Mouse (Mus musculus): Measurements from ENCODE around the gene Abcb4. TPM values are rescaled to one million over a fixed set of nuclear protein-coding genes. Genes with fewer than 3 reads are reported as not detected.
A peak's percentile ranks its signal among the peaks of the same experiment; 100 is the strongest.
"Not testable (repeated sequence)": the region's sequence is repeated elsewhere in the genome, so short reads cannot be mapped to it uniquely, and the experiment has no call there.

The Abcb4 gene
- polyA plus RNA-seq (2015; fragmentation: Nextera tagmentation; extraction: Ambion mirVana): 0.61 and 0.81 TPM in 2 replicates

- H3K27ac ChIP-seq (replicated peaks): no peak within 1 kb of the TSS
- H3K36me3 ChIP-seq: no peaks in the 10 kb centered on the region
- peak within 1 kb of the TSS; percentile 54 for H3K9ac ChIP-seq
- peak within 1 kb of the TSS; percentile 98 for H3K4me2 ChIP-seq
- no peaks in the 10 kb centered on the region for H3K27me3 ChIP-seq
- ATAC-seq (ENCODE audit: low FRiP score, low read depth): peak; percentile 90
- H3K4me1 ChIP-seq (replicated peaks): peaks cover 12% of the 10 kb centered on the region
- WGBS: under 1% methylated on average over 64 of the region's 65 CpGs
- no peaks in the 10 kb centered on the region for H3K9me3 ChIP-seq
- peak within 1 kb of the TSS; percentile 71 for H3K4me3 ChIP-seq
These were observed at the start of gene Abcb4 for GRCm38 (mm10) chr5:8893300-8894103. Gene Abcb4 (plus strand): TSS chr5:8893717.

GRCm38 (mm10) chr5:8848607-8849575, 44.6 kb upstream of the Abcb4 start:
- H3K4me2 ChIP-seq; H3K27me3 ChIP-seq; H3K27ac ChIP-seq (replicated peaks); H3K4me1 ChIP-seq (replicated peaks); ATAC-seq (ENCODE audit: low FRiP score, low read depth); H3K9me3 ChIP-seq; H3K4me3 ChIP-seq; H3K36me3 ChIP-seq; H3K9ac ChIP-seq: not testable (repeated sequence)
- WGBS: 43% methylated on average over 7 of the region's 9 CpGs

- 74% methylated on average over 4 of the region's 4 CpGs for WGBS
- no peaks in the 10 kb centered on the region for H3K27me3 ChIP-seq
- no peaks in the 10 kb centered on the region for H3K9me3 ChIP-seq
- H3K36me3 ChIP-seq: no peaks in the 10 kb centered on the region
- no peak overlapping the region for H3K9ac ChIP-seq
- H3K27ac ChIP-seq (replicated peaks): no peak overlapping the region
- no peak overlapping the region for H3K4me3 ChIP-seq
- no peak for ATAC-seq (ENCODE audit: low FRiP score, low read depth)
- H3K4me1 ChIP-seq (replicated peaks): no peaks in the 10 kb centered on the region
- H3K4me2 ChIP-seq: no peak overlapping the region
These were observed 42.7 kb upstream of the Abcb4 start for GRCm38 (mm10) chr5:8850851-8851250.

GRCm38 (mm10) chr5:8857201-8857600, 36.3 kb upstream of the Abcb4 start:
- Histone ChIP-seq H3K36me3 (no peaks in the 10 kb centered on the region), H3K4me3 (no peak overlapping the region), H3K9me3 (no peaks in the 10 kb centered on the region), H3K27me3 (no peaks in the 10 kb centered on the region), H3K4me2 (no peak overlapping the region), H3K4me1 (replicated peaks) (no peaks in the 10 kb centered on the region), H3K9ac (no peak overlapping the region), H3K27ac (replicated peaks) (no peak overlapping the region)
- ATAC-seq (ENCODE audit: low FRiP score, low read depth): no peak
- 81% methylated on average over 6 of the region's 6 CpGs for WGBS

GRCm38 (mm10) chr5:8861811-8862210, 31.7 kb upstream of the Abcb4 start:
- no peak overlapping the region for H3K4me3 ChIP-seq
- H3K9me3 ChIP-seq: no peaks in the 10 kb centered on the region
- no peaks in the 10 kb centered on the region for H3K4me1 ChIP-seq (replicated peaks)
- 97% methylated on average over 1 of the region's 1 CpGs for WGBS
- H3K27me3 ChIP-seq: no peaks in the 10 kb centered on the region
- H3K4me2 ChIP-seq: no peak overlapping the region
- H3K36me3 ChIP-seq: no peaks in the 10 kb centered on the region
- no peak for ATAC-seq (ENCODE audit: low FRiP score, low read depth)
- no peak overlapping the region for H3K9ac ChIP-seq
- H3K27ac ChIP-seq (replicated peaks): no peak overlapping the region

- Histone ChIP-seq H3K4me3 (no peak overlapping the region), H3K4me2 (no peak overlapping the region), H3K27me3 (no peaks in the 10 kb centered on the region), H3K9me3 (no peaks in the 10 kb centered on the region), H3K36me3 (no peaks in the 10 kb centered on the region), H3K9ac (no peak overlapping the region), H3K4me1 (replicated peaks) (no peaks in the 10 kb centered on the region), H3K27ac (replicated peaks) (no peak overlapping the region)
- ATAC-seq (ENCODE audit: low FRiP score, low read depth): no peak
- 48% methylated on average over 14 of the region's 14 CpGs for WGBS
These were observed 29.8 kb upstream of the Abcb4 start for GRCm38 (mm10) chr5:8863580-8864337.

- H3K27me3 ChIP-seq; H3K4me1 ChIP-seq (replicated peaks); H3K4me3 ChIP-seq; H3K27ac ChIP-seq (replicated peaks); H3K9ac ChIP-seq; H3K36me3 ChIP-seq; H3K9me3 ChIP-seq; H3K4me2 ChIP-seq; ATAC-seq (ENCODE audit: low FRiP score, low read depth): not testable (repeated sequence)
- 96% methylated on average over 11 of the region's 11 CpGs for WGBS
These were observed 27.9 kb upstream of the Abcb4 start for GRCm38 (mm10) chr5:8865630-8866029.

- WGBS: 89% methylated on average over 5 of the region's 5 CpGs
These were observed 27.2 kb upstream of the Abcb4 start for GRCm38 (mm10) chr5:8866366-8866765.

GRCm38 (mm10) chr5:8868019-8868418, 25.5 kb upstream of the Abcb4 start:
- Histone ChIP-seq H3K9ac (no peak overlapping the region), H3K27me3 (no peaks in the 10 kb centered on the region), H3K9me3 (no peaks in the 10 kb centered on the region), H3K4me2 (no peak overlapping the region), H3K4me3 (no peak overlapping the region), H3K27ac (replicated peaks) (no peak overlapping the region), H3K4me1 (replicated peaks) (no peaks in the 10 kb centered on the region), H3K36me3 (no peaks in the 10 kb centered on the region)
- WGBS: 16% methylated on average over 1 of the region's 1 CpGs
- no peak for ATAC-seq (ENCODE audit: low FRiP score, low read depth)

More at GRCm38 (mm10) chr5:8866366-8866765, 27.2 kb upstream of the Abcb4 start:
- Histone ChIP-seq H3K4me2 (no peak overlapping the region), H3K27ac (replicated peaks) (no peak overlapping the region), H3K9ac (no peak overlapping the region), H3K9me3 (no peaks in the 10 kb centered on the region), H3K4me1 (replicated peaks) (no peaks in the 10 kb centered on the region), H3K36me3 (no peaks in the 10 kb centered on the region), H3K4me3 (no peak overlapping the region), H3K27me3 (no peaks in the 10 kb centered on the region)
- ATAC-seq (ENCODE audit: low FRiP score, low read depth): no peak

GRCm38 (mm10) chr5:8872979-8873915, 20.3 kb upstream of the Abcb4 start:
- WGBS: 88% methylated on average over 6 of the region's 6 CpGs
- no peaks in the 10 kb centered on the region for H3K4me1 ChIP-seq (replicated peaks)
- no peak overlapping the region for H3K4me2 ChIP-seq
- H3K27me3 ChIP-seq: no peaks in the 10 kb centered on the region
- H3K36me3 ChIP-seq: no peaks in the 10 kb centered on the region
- no peak overlapping the region for H3K9ac ChIP-seq
- no peaks in the 10 kb centered on the region for H3K9me3 ChIP-seq
- H3K4me3 ChIP-seq: no peak overlapping the region
- ATAC-seq (ENCODE audit: low FRiP score, low read depth): no peak
- no peak overlapping the region for H3K27ac ChIP-seq (replicated peaks)

GRCm38 (mm10) chr5:8877086-8877485, 16.4 kb upstream of the Abcb4 start:
- H3K36me3 ChIP-seq: no peaks in the 10 kb centered on the region
- ATAC-seq (ENCODE audit: low FRiP score, low read depth): no peak
- H3K9ac ChIP-seq: no peak overlapping the region
- no peaks in the 10 kb centered on the region for H3K9me3 ChIP-seq
- no peak overlapping the region for H3K4me3 ChIP-seq
- H3K27me3 ChIP-seq: no peaks in the 10 kb centered on the region
- 84% methylated on average over 2 of the region's 2 CpGs for WGBS
- no peak overlapping the region for H3K4me2 ChIP-seq
- H3K4me1 ChIP-seq (replicated peaks): no peaks in the 10 kb centered on the region
- no peak overlapping the region for H3K27ac ChIP-seq (replicated peaks)
